Mouse (Mus musculus) cerebellum, adult 2 months (tissue): ENCODE data around the gene Sema4a.

Experiments used
- CTCF ChIP-seq: fragments of 200-500 bp; IDR thresholded peaks from 2 replicates; pipeline ENCODE4 v1.5.1; 2011; ENCODE audit warnings: low read depth, mild to moderate bottlenecking, control low read depth, low read length, moderate library complexity, borderline replicate concordance; ENCODE audit not compliant: insufficient read depth
- POLR2A ChIP-seq: fragments of 200-500 bp; IDR thresholded peaks from 2 replicates; pipeline ENCODE4 v1.6.1; 2011; ENCODE audit warnings: low read length, control low read depth, borderline replicate concordance; ENCODE audit not compliant: insufficient read depth

GRCm38 (mm10) chr3:88453369-88453768, 7.6 kb downstream of the Sema4a start:
- TF ChIP-seq CTCF (no peak), POLR2A (no peak)
